ENCODE assay signal across 8 mouse cellular contexts in genomic region chr14:76622634-76623291, GRCm38 (mm10).
DNase-seq lines count a peak whose midpoint lies in the region; ATAC-seq lines count a peak whose summit lies in the region.

No protein-coding gene starts in this region.

- no peaks in the 10 kb centered on the region for H3K36me3 ChIP-seq in heart, embryonic 15.5 days
- H3K36me3 ChIP-seq in midbrain, embryonic 16.5 days (ENCODE audit: control insufficient read depth, insufficient read depth, low read length): no peaks in the 10 kb centered on the region

- H3K9me3 ChIP-seq in heart, embryonic 15.5 days (replicated peaks): no peaks in the 10 kb centered on the region
- no peaks in the 10 kb centered on the region for H3K9me3 ChIP-seq in midbrain, embryonic 16.5 days (replicated peaks; ENCODE audit: control insufficient read depth, low read length, poor library complexity, severe bottlenecking)

- H3K27ac ChIP-seq in heart, embryonic 15.5 days: peak overlapping the region; percentile 76
- H3K27ac ChIP-seq in midbrain, embryonic 16.5 days (ENCODE audit: low read length): peak overlapping the region; percentile 69

- peak; percentile 91 for DNase-seq in ovary, adult 18-20 months (ENCODE audit: low spot score)
- DNase-seq in ovary, postnatal 10 days (ENCODE audit: low spot score): no peak
- DNase-seq in kidney, postnatal 25 days: peak; percentile 54 to 73
- no peak for DNase-seq in cerebellum, adult 9-11 months
- no peak for DNase-seq in cerebellum, adult 11 months
- no peak for DNase-seq in gastrocnemius, postnatal 36 days

- 0 out of 2 replicates have a peak overlapping the region, but pooled peaks have one; percentile 1 for H3K9ac ChIP-seq in heart, embryonic 15.5 days
- H3K9ac ChIP-seq in midbrain, embryonic 16.5 days (ENCODE audit: low read depth, low read length): peak overlapping the region; percentile 12; the same call in 1 of the 2 replicates

- intact Hi-C loops in gastrocnemius, postnatal 36 days (cut with DNase I): no loop called here

- H3K27me3 ChIP-seq in heart, embryonic 15.5 days: no peaks in the 10 kb centered on the region
- no peaks in the 10 kb centered on the region for H3K27me3 ChIP-seq in midbrain, embryonic 16.5 days (ENCODE audit: control insufficient read depth, insufficient read depth, low read depth, low read length)

- H3K4me3 ChIP-seq in heart, embryonic 15.5 days: no peak overlapping the region
- H3K4me3 ChIP-seq in midbrain, embryonic 16.5 days (ENCODE audit: low read depth, low read length): no peak overlapping the region

- H3K4me1 ChIP-seq in heart, embryonic 15.5 days (replicated peaks): peaks cover 48% of the 10 kb centered on the region
- H3K4me1 ChIP-seq in midbrain, embryonic 16.5 days (ENCODE audit: control insufficient read depth, insufficient read depth, low read length): peaks cover 38% of the 10 kb centered on the region

- H3K4me2 ChIP-seq in heart, embryonic 15.5 days: peak overlapping the region; percentile 30; the same call in 1 of the 2 replicates
- H3K4me2 ChIP-seq in midbrain, embryonic 16.5 days (ENCODE audit: low read length): peak overlapping the region; percentile 29

- 11% methylated on average over 11 of the region's 11 CpGs for WGBS in heart, embryonic 15.5 days
- WGBS in midbrain, embryonic 16.5 days: 5% methylated on average over 11 of the region's 11 CpGs

- peak; percentile 51; the same call in 1 of the 2 replicates for ATAC-seq in heart, embryonic 15.5 days (replicated peaks; ENCODE audit: insufficient number of reproducible peaks, insufficient read depth, low FRiP score, low read depth)
- ATAC-seq in midbrain, embryonic 16.5 days: peak; percentile 68

Comparison
In these comparisons a context has a peak if more than half of its experiments do, and no peak if none do; other contexts are left out.
1. DNase-seq: peak in ovary, adult 18-20 months (single experiment) and kidney, postnatal 25 days (2 of 2); none in ovary, postnatal 10 days (single experiment), cerebellum, adult 9-11 months (single experiment), cerebellum, adult 11 months (single experiment) and gastrocnemius, postnatal 36 days (0 of 2).